Mouse (Mus musculus) myocyte (in vitro differentiated cells): Measurements from ENCODE around the gene Hectd4.

Experiments
- CEBPB ChIP-seq: IDR thresholded peaks from 2 replicates; pipeline ENCODE4 v1.6.1; 2011; ENCODE audit warnings: mild to moderate bottlenecking, moderate library complexity; ENCODE audit not compliant: poor library complexity, insufficient read depth, severe bottlenecking
- E2F4 ChIP-seq: IDR thresholded peaks from one replicate; pipeline ENCODE4 v1.6.1; 2011; ENCODE audit warnings: mild to moderate bottlenecking, control low read depth, moderate library complexity; ENCODE audit not compliant: insufficient read depth
- MAX ChIP-seq: IDR thresholded peaks from one replicate; pipeline ENCODE4 v1.6.1; 2011; ENCODE audit warnings: low read depth, mild to moderate bottlenecking, control low read depth
- MYOD1 ChIP-seq, 3 experiments: IDR thresholded peaks; one replicate each; pipeline ENCODE4 v1.6.1; 2011; ENCODE audit warnings: control low read depth in 2 of 3, low read depth in 2 of 3, mild to moderate bottlenecking in 2 of 3, moderate library complexity in 1 of 3; ENCODE audit not compliant: insufficient read length in 2 of 3, control insufficient read depth in 1 of 3
- POLR2A ChIP-seq: IDR thresholded peaks from one replicate; pipeline ENCODE4 v1.6.1; 2011; ENCODE audit warnings: low read depth, mild to moderate bottlenecking, control low read depth, moderate library complexity; ENCODE audit not compliant: insufficient read length
- SRF ChIP-seq: IDR thresholded peaks from one replicate; pipeline ENCODE4 v1.6.1; 2011; ENCODE audit warnings: low read depth; ENCODE audit not compliant: control insufficient read depth, insufficient read length
- TCF12 ChIP-seq: IDR thresholded peaks from one replicate; pipeline ENCODE4 v1.6.1; 2011; ENCODE audit warnings: mild to moderate bottlenecking, control low read depth; ENCODE audit not compliant: poor library complexity, insufficient read depth, severe bottlenecking
- TCF3 ChIP-seq: IDR thresholded peaks from one replicate; pipeline ENCODE4 v1.6.1; 2011; ENCODE audit warnings: low read depth, control low read depth; ENCODE audit not compliant: insufficient read length

- TF ChIP-seq TCF12 (no peak), E2F4 (no peak), MYOD1 (IDR thresholded peaks at IDR 0.05; ENCODE audit: control insufficient read depth in 1 of 3, insufficient read length in 2 of 3, low read depth in 2 of 3) (no peak), POLR2A (no peak), CEBPB (no peak), MAX (no peak), SRF (no peak), TCF3 (no peak)
Measured at GRCm38 (mm10) chr5:121307620-121308019, 87.6 kb downstream of the Hectd4 start.
